Mouse (Mus musculus): ENCODE data around the gene Tmbim4. TPM values are rescaled to one million over a fixed set of nuclear protein-coding genes. Genes with fewer than 3 reads are reported as not detected.

The Tmbim4 gene
- polyA plus RNA-seq, 1 experiment from 2014 or later = 114 TPM

GRCm38 (mm10) chr10:120270777-120271176 is 69.4 kb downstream of the Tmbim4 start:
- ATAC-seq (replicated peaks; ENCODE audit: low FRiP score) (no peak), DNase-seq (ENCODE audit: low spot score) (no peak)
- Histone ChIP-seq H3K27ac (ENCODE audit: low read depth, low read length) (no peak overlapping the region), H3K9ac (ENCODE audit: low read depth, low read length) (no peak overlapping the region), H3K9me3 (ENCODE audit: control insufficient read depth, low read length) (no peaks in the 10 kb centered on the region), H3K4me3 (ENCODE audit: low read depth, low read length) (no peak overlapping the region), H3K36me3 (ENCODE audit: control insufficient read depth, insufficient read depth, low read length) (no peaks in the 10 kb centered on the region), H3K27me3 (replicated peaks; ENCODE audit: control insufficient read depth, insufficient read depth, low read length) (no peaks in the 10 kb centered on the region), H3K4me2 (no peak overlapping the region; the same call in 1 of the 2 replicates), H3K4me1 (replicated peaks; ENCODE audit: control insufficient read depth, insufficient read depth, low read length) (peaks cover 9% of the 10 kb centered on the region; the same call in 1 of the 2 replicates)
- WGBS = 70% methylated on average over 4 of the region's 4 CpGs

GRCm38 (mm10) chr10:120271318-120271717 is 69.9 kb downstream of the Tmbim4 start:
- H3K9ac ChIP-seq (ENCODE audit: low read depth, low read length) = no peak overlapping the region
- no peaks in the 10 kb centered on the region for H3K9me3 ChIP-seq (ENCODE audit: control insufficient read depth, low read length)
- H3K36me3 ChIP-seq (ENCODE audit: control insufficient read depth, insufficient read depth, low read length) = no peaks in the 10 kb centered on the region
- DNase-seq (ENCODE audit: low spot score) = no peak
- no peak overlapping the region for H3K4me3 ChIP-seq (ENCODE audit: low read depth, low read length)
- H3K4me2 ChIP-seq = peak overlapping the region; percentile 60
- H3K27ac ChIP-seq (ENCODE audit: low read depth, low read length) = no peak overlapping the region
- H3K27me3 ChIP-seq (replicated peaks; ENCODE audit: control insufficient read depth, insufficient read depth, low read length) = no peaks in the 10 kb centered on the region
- no peak for ATAC-seq (replicated peaks; ENCODE audit: low FRiP score)
- H3K4me1 ChIP-seq (replicated peaks; ENCODE audit: control insufficient read depth, insufficient read depth, low read length) = peaks cover 9% of the 10 kb centered on the region; the same call in 1 of the 2 replicates
- WGBS = 44% methylated on average over 6 of the region's 6 CpGs

- H3K9me3 ChIP-seq (ENCODE audit: control insufficient read depth, low read length) = no peaks in the 10 kb centered on the region
- WGBS = 23% methylated on average over 10 of the region's 11 CpGs
- H3K4me2 ChIP-seq = peak overlapping the region; percentile 60
- H3K36me3 ChIP-seq (ENCODE audit: control insufficient read depth, insufficient read depth, low read length) = no peaks in the 10 kb centered on the region
- peak overlapping the region; percentile 25; the same call in 1 of the 2 replicates for H3K4me3 ChIP-seq (ENCODE audit: low read depth, low read length)
- H3K27ac ChIP-seq (ENCODE audit: low read depth, low read length) = no peak overlapping the region
- no peak overlapping the region; the same call in 1 of the 2 replicates for H3K9ac ChIP-seq (ENCODE audit: low read depth, low read length)
- ATAC-seq (replicated peaks; ENCODE audit: low FRiP score) = peak; percentile 23; the same call in 1 of the 2 replicates
- H3K27me3 ChIP-seq (replicated peaks; ENCODE audit: control insufficient read depth, insufficient read depth, low read length) = no peaks in the 10 kb centered on the region
- DNase-seq (ENCODE audit: low spot score) = no peak
- H3K4me1 ChIP-seq (replicated peaks; ENCODE audit: control insufficient read depth, insufficient read depth, low read length) = peaks cover 9% of the 10 kb centered on the region
Measured at GRCm38 (mm10) chr10:120271879-120272269, 70.5 kb downstream of the Tmbim4 start.

- DNase-seq (ENCODE audit: low spot score) = no peak
- Histone ChIP-seq H3K36me3 (ENCODE audit: control insufficient read depth, insufficient read depth, low read length) (no peaks in the 10 kb centered on the region), H3K27ac (ENCODE audit: low read depth, low read length) (no peak overlapping the region), H3K9ac (ENCODE audit: low read depth, low read length) (no peak overlapping the region; the same call in 1 of the 2 replicates), H3K4me3 (ENCODE audit: low read depth, low read length) (peak overlapping the region; percentile 25; the same call in 1 of the 2 replicates), H3K4me1 (replicated peaks; ENCODE audit: control insufficient read depth, insufficient read depth, low read length) (peaks cover 9% of the 10 kb centered on the region), H3K9me3 (ENCODE audit: control insufficient read depth, low read length) (no peaks in the 10 kb centered on the region), H3K27me3 (replicated peaks; ENCODE audit: control insufficient read depth, insufficient read depth, low read length) (no peaks in the 10 kb centered on the region), H3K4me2 (peak overlapping the region; percentile 60)
- ATAC-seq (replicated peaks; ENCODE audit: low FRiP score) = peak; percentile 39; the same call in 1 of the 2 replicates
- 22% methylated on average over 19 of the region's 19 CpGs for WGBS
Measured at GRCm38 (mm10) chr10:120272270-120272883, 71.0 kb downstream of the Tmbim4 start.

GRCm38 (mm10) chr10:120273335-120273734 is 71.9 kb downstream of the Tmbim4 start:
- H3K27ac ChIP-seq (ENCODE audit: low read depth, low read length) = no peak overlapping the region
- H3K4me3 ChIP-seq (ENCODE audit: low read depth, low read length) = no peak overlapping the region
- H3K27me3 ChIP-seq (replicated peaks; ENCODE audit: control insufficient read depth, insufficient read depth, low read length) = no peaks in the 10 kb centered on the region
- ATAC-seq (replicated peaks; ENCODE audit: low FRiP score) (no peak), DNase-seq (ENCODE audit: low spot score) (no peak)
- peaks cover 9% of the 10 kb centered on the region for H3K4me1 ChIP-seq (replicated peaks; ENCODE audit: control insufficient read depth, insufficient read depth, low read length)
- WGBS = 70% methylated on average over 7 of the region's 7 CpGs
- no peaks in the 10 kb centered on the region for H3K9me3 ChIP-seq (ENCODE audit: control insufficient read depth, low read length)
- no peak overlapping the region for H3K4me2 ChIP-seq
- H3K9ac ChIP-seq (ENCODE audit: low read depth, low read length) = no peak overlapping the region
- no peaks in the 10 kb centered on the region for H3K36me3 ChIP-seq (ENCODE audit: control insufficient read depth, insufficient read depth, low read length)

Other genes starting within 250 kb of the Tmbim4 start
- 12.1 and 12.5 TPM in 2 replicates for gene Helb, start 88.6 kb upstream of the Tmbim4 start, polyA plus RNA-seq (2014; fragmentation: Nextera tagmentation; extraction: Ambion mirVana)
- gene Irak3, start 540 bp downstream of the Tmbim4 start, polyA plus RNA-seq (2014; fragmentation: Nextera tagmentation; extraction: Ambion mirVana) = 0.57 and 0.67 TPM in 2 replicates
- 86.5 and 92.3 TPM in 2 replicates for gene Llph, start 25.5 kb downstream of the Tmbim4 start, polyA plus RNA-seq (2014; fragmentation: Nextera tagmentation; extraction: Ambion mirVana)